Mouse (Mus musculus): ENCODE measurements around the gene Pex19.

GRCm38 (mm10) chr1:172124572-172124971 is 2.0 kb upstream of the Pex19 start:
- no peak for TF ChIP-seq CTCF (IDR thresholded peaks at IDR 0.05; ENCODE audit: extremely low read depth, insufficient read depth, insufficient read length, insufficient replicate concordance)
- no peak for TF ChIP-seq POLR2A (IDR thresholded peaks at IDR 0.05; ENCODE audit: low read depth, low read length)
